Mouse (Mus musculus): ENCODE data around the gene Fam173a. TPM values are rescaled to one million over a fixed set of nuclear protein-coding genes. Genes with fewer than 3 reads are reported as not detected.

Gene Fam173a
- polyA plus RNA-seq, 1 experiment from 2014 or later = 127 TPM

DNA sequence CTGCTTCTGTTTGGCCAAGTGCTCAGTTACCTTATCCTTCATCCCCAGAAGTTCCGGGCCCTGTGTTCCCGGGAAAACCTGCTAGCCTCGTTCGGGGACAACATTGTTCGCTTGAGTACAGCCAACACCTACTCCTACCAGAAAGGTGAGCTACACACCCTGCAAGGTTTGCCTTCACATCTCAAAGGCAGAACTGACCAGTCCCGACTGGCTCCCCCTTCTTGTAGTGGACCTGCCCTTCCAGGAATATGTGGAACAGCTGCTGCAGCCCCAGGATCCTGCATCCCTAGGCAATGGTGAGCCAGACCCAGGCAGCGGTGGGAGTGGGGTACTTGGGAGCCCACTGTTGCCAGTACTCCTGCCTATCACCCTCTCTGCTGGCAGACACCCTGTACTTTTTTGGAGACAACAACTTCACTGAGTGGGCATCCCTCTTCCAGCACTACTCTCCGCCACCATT lies 36.9 kb upstream of the Fam173a start:
- Histone ChIP-seq H3K36me3 (ENCODE audit: control insufficient read depth, insufficient read depth) (peaks cover 32% of the 10 kb centered on the region), H3K4me1 (replicated peaks; ENCODE audit: control insufficient read depth, insufficient read depth, low read length) (peaks cover 12% of the 10 kb centered on the region), H3K27me3 (replicated peaks; ENCODE audit: control insufficient read depth, insufficient read depth, low read length) (no peaks in the 10 kb centered on the region), H3K4me3 (ENCODE audit: low read depth, low read length) (peak overlapping the region; percentile 52), H3K9me3 (ENCODE audit: control insufficient read depth) (no peaks in the 10 kb centered on the region), H3K9ac (ENCODE audit: low read depth, low read length) (peak overlapping the region; percentile 41), H3K27ac (ENCODE audit: low read depth, low read length) (peak overlapping the region; percentile 69), H3K4me2 (replicated peaks; ENCODE audit: low read depth) (peak overlapping the region; percentile 86)
- 21% methylated on average over 8 of the region's 8 CpGs for WGBS
- no peak for TF ChIP-seq CTCF (IDR thresholded peaks at IDR 0.05; ENCODE audit: low read depth)
- ATAC-seq = no peak

DNA sequence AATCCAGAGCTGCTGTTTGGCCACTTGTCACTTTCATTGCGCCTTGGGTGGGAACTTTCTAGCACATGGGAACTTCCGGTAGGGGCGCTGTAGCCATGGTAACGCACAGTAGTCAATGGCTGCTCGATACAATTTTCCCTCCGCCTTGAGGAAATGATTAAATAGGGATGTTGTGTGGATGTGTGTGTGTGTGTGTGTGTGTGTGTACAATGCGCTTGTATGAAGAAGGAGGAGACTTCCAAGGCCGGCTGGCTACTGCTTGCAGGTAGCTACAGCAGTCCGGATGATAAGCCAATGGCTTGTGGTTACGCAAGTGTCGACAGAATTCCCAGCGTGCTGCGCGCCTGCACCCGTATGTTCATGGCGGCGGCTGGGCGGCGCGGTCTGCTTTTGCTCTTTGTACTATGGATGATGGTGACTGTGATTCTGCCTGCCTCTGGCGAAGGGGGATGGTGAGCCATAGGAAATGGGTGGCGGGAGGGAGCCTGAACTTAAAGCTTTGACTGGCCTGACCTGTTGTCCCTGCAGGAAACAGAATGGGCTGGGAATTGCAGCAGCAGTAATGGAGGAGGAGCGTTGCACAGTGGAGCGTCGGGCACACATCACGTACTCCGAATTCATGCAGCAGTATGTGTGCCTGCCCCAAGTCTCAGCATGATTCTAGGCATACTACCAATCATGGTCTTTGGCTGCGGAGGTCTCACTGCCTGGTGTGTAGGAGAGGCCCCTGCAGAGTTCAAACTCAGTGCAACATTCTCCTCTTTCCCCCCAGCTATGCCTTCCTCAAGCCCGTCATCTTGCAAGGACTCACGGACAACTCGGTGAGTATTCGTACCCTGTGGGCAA lies 36.2 kb upstream of the Fam173a start, which contains the start of gene Jmjd8:
Gene Jmjd8 (plus strand): TSS at position 156 of the 846 bp plus-strand sequence.
- peak within 1 kb of the TSS; percentile 69 for H3K27ac ChIP-seq (ENCODE audit: low read depth, low read length)
- peaks cover 32% of the 10 kb centered on the region for H3K36me3 ChIP-seq (ENCODE audit: control insufficient read depth, insufficient read depth)
- no peaks in the 10 kb centered on the region for H3K27me3 ChIP-seq (replicated peaks; ENCODE audit: control insufficient read depth, insufficient read depth, low read length)
- H3K4me3 ChIP-seq (ENCODE audit: low read depth, low read length) = peak within 1 kb of the TSS; percentile 52
- peak; percentile 41 for ATAC-seq
- WGBS = under 1% methylated on average over 32 of the region's 32 CpGs
- H3K4me2 ChIP-seq (replicated peaks; ENCODE audit: low read depth) = peak within 1 kb of the TSS; percentile 86
- peaks cover 18% of the 10 kb centered on the region for H3K4me1 ChIP-seq (replicated peaks; ENCODE audit: control insufficient read depth, insufficient read depth, low read length)
- peak; percentile 70 for TF ChIP-seq CTCF (IDR thresholded peaks at IDR 0.05; ENCODE audit: low read depth)
- H3K9me3 ChIP-seq (ENCODE audit: control insufficient read depth) = no peaks in the 10 kb centered on the region
- H3K9ac ChIP-seq (ENCODE audit: low read depth, low read length) = peak within 1 kb of the TSS; percentile 41

- Histone ChIP-seq H3K27ac (ENCODE audit: low read depth, low read length) (no peak overlapping the region), H3K27me3 (replicated peaks; ENCODE audit: control insufficient read depth, insufficient read depth, low read length) (no peaks in the 10 kb centered on the region), H3K36me3 (ENCODE audit: control insufficient read depth, insufficient read depth) (peaks cover 32% of the 10 kb centered on the region), H3K4me2 (replicated peaks; ENCODE audit: low read depth) (peak overlapping the region; percentile 86), H3K4me1 (replicated peaks; ENCODE audit: control insufficient read depth, insufficient read depth, low read length) (peaks cover 19% of the 10 kb centered on the region), H3K4me3 (ENCODE audit: low read depth, low read length) (no peak overlapping the region; the same call in 1 of the 2 replicates), H3K9ac (ENCODE audit: low read depth, low read length) (no peak overlapping the region), H3K9me3 (ENCODE audit: control insufficient read depth) (no peaks in the 10 kb centered on the region)
- TF ChIP-seq CTCF (IDR thresholded peaks at IDR 0.05; ENCODE audit: low read depth) = no peak
- WGBS = 82% methylated on average over 8 of the region's 8 CpGs
- ATAC-seq = no peak
These were observed 35.5 kb upstream of the Fam173a start for GRCm38 (mm10) chr17:25828223-25828594.

GRCm38 (mm10) chr17:25827546-25828222 lies 35.0 kb upstream of the Fam173a start:
- Histone ChIP-seq H3K27me3 (replicated peaks; ENCODE audit: control insufficient read depth, insufficient read depth, low read length) (no peaks in the 10 kb centered on the region), H3K4me2 (replicated peaks; ENCODE audit: low read depth) (no peak overlapping the region), H3K36me3 (ENCODE audit: control insufficient read depth, insufficient read depth) (peaks cover 32% of the 10 kb centered on the region), H3K9me3 (ENCODE audit: control insufficient read depth) (no peaks in the 10 kb centered on the region), H3K4me1 (replicated peaks; ENCODE audit: control insufficient read depth, insufficient read depth, low read length) (peaks cover 19% of the 10 kb centered on the region), H3K9ac (ENCODE audit: low read depth, low read length) (no peak overlapping the region), H3K27ac (ENCODE audit: low read depth, low read length) (no peak overlapping the region), H3K4me3 (ENCODE audit: low read depth, low read length) (no peak overlapping the region)
- no peak for ATAC-seq
- 93% methylated on average over 22 of the region's 22 CpGs for WGBS
- TF ChIP-seq CTCF (IDR thresholded peaks at IDR 0.05; ENCODE audit: low read depth) = no peak

DNA sequence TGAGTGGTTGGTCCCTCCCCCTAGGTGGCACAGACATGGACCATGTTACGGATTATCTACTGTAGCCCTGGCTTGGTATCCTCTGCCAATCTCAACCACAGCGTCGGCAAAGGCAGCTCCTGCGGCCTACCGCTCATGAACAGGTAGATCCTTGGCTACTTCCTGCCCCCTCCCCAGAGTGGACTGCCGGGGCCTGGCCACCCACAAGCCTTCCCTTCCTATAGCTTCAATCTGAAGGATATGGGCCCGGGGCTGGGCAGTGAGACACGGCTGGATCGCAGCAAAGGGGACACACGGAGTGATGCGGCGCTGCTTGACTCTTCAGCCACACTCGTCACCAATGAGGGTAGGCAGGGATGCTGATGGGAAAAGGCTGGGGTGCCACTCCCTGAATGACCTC lies 34.3 kb upstream of the Fam173a start:
- H3K4me3 ChIP-seq (ENCODE audit: low read depth, low read length) = no peak overlapping the region
- no peak overlapping the region for H3K4me2 ChIP-seq (replicated peaks; ENCODE audit: low read depth)
- H3K27me3 ChIP-seq (replicated peaks; ENCODE audit: control insufficient read depth, insufficient read depth, low read length) = no peaks in the 10 kb centered on the region
- 96% methylated on average over 13 of the region's 13 CpGs for WGBS
- H3K36me3 ChIP-seq (ENCODE audit: control insufficient read depth, insufficient read depth) = peaks cover 32% of the 10 kb centered on the region
- no peak for ATAC-seq
- TF ChIP-seq CTCF (IDR thresholded peaks at IDR 0.05; ENCODE audit: low read depth) = no peak
- H3K27ac ChIP-seq (ENCODE audit: low read depth, low read length) = no peak overlapping the region
- H3K4me1 ChIP-seq (replicated peaks; ENCODE audit: control insufficient read depth, insufficient read depth, low read length) = peaks cover 19% of the 10 kb centered on the region
- no peak overlapping the region for H3K9ac ChIP-seq (ENCODE audit: low read depth, low read length)
- no peaks in the 10 kb centered on the region for H3K9me3 ChIP-seq (ENCODE audit: control insufficient read depth)

DNA sequence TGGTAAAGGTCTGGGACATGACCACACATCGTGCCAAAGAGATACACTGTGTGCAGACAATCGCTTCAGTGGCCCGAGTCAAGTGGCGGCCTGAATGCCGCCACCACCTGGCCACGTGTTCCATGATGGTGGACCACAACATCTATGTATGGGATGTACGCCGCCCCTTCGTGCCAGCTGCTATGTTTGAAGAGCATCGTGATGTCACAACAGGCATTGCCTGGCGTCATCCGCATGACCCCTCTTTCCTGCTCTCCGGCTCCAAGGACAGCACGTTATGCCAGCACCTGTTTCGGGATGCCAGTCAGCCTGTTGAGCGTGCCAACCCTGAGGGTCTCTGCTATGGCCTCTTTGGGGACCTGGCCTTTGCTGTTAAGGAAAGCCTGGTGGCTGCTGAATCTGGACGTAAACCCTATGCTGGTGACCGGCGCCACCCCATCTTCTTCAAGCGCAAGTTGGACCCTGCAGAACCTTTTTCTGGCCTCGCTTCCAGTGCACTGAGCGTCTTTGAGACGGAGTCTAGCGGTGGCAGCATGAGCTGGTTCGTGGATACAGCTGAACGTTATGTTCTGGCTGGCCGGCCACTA lies 33.4 kb upstream of the Fam173a start:
- WGBS = 96% methylated on average over 27 of the region's 27 CpGs
- Histone ChIP-seq H3K27me3 (replicated peaks; ENCODE audit: control insufficient read depth, insufficient read depth, low read length) (no peaks in the 10 kb centered on the region), H3K4me3 (ENCODE audit: low read depth, low read length) (no peak overlapping the region), H3K9me3 (ENCODE audit: control insufficient read depth) (no peaks in the 10 kb centered on the region), H3K4me2 (replicated peaks; ENCODE audit: low read depth) (no peak overlapping the region), H3K27ac (ENCODE audit: low read depth, low read length) (no peak overlapping the region), H3K4me1 (replicated peaks; ENCODE audit: control insufficient read depth, insufficient read depth, low read length) (peaks cover 11% of the 10 kb centered on the region), H3K9ac (ENCODE audit: low read depth, low read length) (no peak overlapping the region), H3K36me3 (ENCODE audit: control insufficient read depth, insufficient read depth) (peaks cover 26% of the 10 kb centered on the region)
- no peak for ATAC-seq
- no peak for TF ChIP-seq CTCF (IDR thresholded peaks at IDR 0.05; ENCODE audit: low read depth)
